Mouse (Mus musculus): Measurements from ENCODE around the gene Iqcf1. TPM values are rescaled to one million over a fixed set of nuclear protein-coding genes. Genes with fewer than 3 reads are reported as not detected.
"Not testable (repeated sequence)": the region's sequence is repeated elsewhere in the genome, so short reads cannot be mapped to it uniquely, and the experiment has no call there.

Iqcf1 gene
- polyA plus RNA-seq, 1 experiment from 2014 or later = not detected

DNA sequence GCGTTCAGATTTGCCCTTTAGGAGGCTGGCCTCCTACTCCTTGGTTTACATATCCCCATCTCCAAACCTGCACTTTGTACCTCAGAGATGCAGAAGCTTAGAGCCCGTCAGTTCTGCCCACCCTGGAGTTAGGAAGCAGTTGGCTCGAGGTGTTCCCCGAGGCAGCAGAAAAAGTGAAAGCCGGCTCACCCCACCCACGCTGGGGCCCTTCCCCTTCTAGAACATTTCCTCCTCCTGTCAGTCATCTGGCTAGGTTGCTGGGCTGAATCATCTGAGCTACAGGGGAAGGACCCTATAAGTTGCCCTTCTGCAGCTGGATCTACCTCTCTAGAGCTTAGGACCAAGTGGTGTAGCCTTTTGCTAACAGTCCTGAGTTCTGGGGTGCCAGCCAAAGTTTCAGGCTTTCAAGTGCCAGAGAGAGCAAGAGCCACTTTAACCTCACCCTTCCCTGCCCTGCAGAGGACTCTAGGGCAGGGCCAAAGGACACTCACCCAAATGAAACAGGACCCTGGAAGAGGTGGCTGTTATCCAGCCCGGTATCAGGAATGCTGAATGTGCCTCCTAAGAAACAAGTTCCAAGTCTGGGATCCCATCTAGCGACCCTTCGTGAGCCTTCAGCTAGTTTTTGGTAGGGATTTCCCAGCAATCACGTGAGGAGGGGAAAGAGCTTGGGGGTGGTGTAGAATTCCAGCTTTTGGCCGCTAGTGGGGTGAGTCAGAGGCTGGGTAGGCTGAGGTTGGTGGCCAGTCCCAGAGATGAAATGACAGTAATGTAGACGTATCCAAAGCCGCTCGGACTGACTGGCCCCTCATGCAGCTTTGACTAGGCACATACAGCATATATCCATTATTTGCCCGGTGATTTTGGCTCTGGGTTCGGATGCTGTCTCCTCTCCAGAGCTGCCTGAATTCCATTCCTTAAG is 23.5 kb upstream of the Iqcf1 start:
- Histone ChIP-seq H3K27ac (replicated peaks) (0 out of 2 replicates have a peak overlapping the region, but pooled peaks have one; percentile 15), H3K27me3 (peaks cover 14% of the 10 kb centered on the region; the same call in 1 of the 2 replicates), H3K9ac (replicated peaks) (peak overlapping the region; percentile 11; the same call in 1 of the 2 replicates), H3K4me1 (peaks cover 38% of the 10 kb centered on the region), H3K9me3 (no peaks in the 10 kb centered on the region), H3K36me3 (peaks cover 7% of the 10 kb centered on the region), H3K4me2 (replicated peaks) (peak overlapping the region; percentile 27), H3K4me3 (peak overlapping the region; percentile 78; the same call in 1 of the 2 replicates)
- ATAC-seq (ENCODE audit: low FRiP score, low read depth) = no peak
- 38% methylated on average over 16 of the region's 16 CpGs for WGBS

- H3K36me3 ChIP-seq = peaks cover 14% of the 10 kb centered on the region
- H3K9me3 ChIP-seq = no peaks in the 10 kb centered on the region
- H3K27me3 ChIP-seq = peaks cover 14% of the 10 kb centered on the region; the same call in 1 of the 2 replicates
- H3K27ac ChIP-seq (replicated peaks) = 0 out of 2 replicates have a peak within 1 kb of the TSS, but pooled peaks have one; percentile 15
- H3K9ac ChIP-seq (replicated peaks) = peak within 1 kb of the TSS; percentile 63
- H3K4me1 ChIP-seq = peaks cover 34% of the 10 kb centered on the region
- H3K4me3 ChIP-seq = peak within 1 kb of the TSS; percentile 78
- under 1% methylated on average over 41 of the region's 41 CpGs for WGBS
- ATAC-seq (ENCODE audit: low FRiP score, low read depth) = peak; percentile 97
- peak within 1 kb of the TSS; percentile 99 for H3K4me2 ChIP-seq (replicated peaks)
These were observed 22.8 kb upstream of the Iqcf1 start, which contains the start of gene Parp3 for GRCm38 (mm10) chr9:106476924-106477484. Gene Parp3 (minus strand): TSS chr9:106476949.

- H3K36me3 ChIP-seq = peaks cover 17% of the 10 kb centered on the region
- peaks cover 10% of the 10 kb centered on the region; the same call in 1 of the 2 replicates for H3K27me3 ChIP-seq
- H3K4me2 ChIP-seq (replicated peaks) = peak overlapping the region; percentile 99
- no peak overlapping the region for H3K27ac ChIP-seq (replicated peaks)
- ATAC-seq (ENCODE audit: low FRiP score, low read depth) = no peak
- peak overlapping the region; percentile 63 for H3K9ac ChIP-seq (replicated peaks)
- H3K4me3 ChIP-seq = peak overlapping the region; percentile 78
- WGBS = 6% methylated on average over 16 of the region's 16 CpGs
- peaks cover 33% of the 10 kb centered on the region for H3K4me1 ChIP-seq
- H3K9me3 ChIP-seq = no peaks in the 10 kb centered on the region
These were observed 22.1 kb upstream of the Iqcf1 start for GRCm38 (mm10) chr9:106477649-106478048.

DNA sequence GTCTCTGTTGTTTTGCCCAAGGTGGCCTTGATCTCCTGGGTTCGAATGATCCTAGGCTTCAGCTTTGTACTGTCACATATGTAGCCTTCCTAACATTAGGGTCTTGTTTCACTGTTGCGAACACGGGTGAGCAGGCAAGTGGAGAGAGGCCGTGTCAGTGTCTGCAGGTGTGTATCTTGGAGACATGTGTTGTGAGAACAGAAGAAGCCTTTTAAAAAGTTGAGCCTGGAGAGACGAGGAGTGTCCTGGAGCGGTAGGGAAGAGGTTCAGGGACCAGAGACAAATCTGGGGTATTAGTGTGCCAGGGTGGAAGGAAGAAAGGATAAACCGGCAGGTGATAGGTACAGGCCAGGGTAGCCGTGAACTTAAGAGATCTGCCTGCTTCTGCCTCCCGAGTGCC is 21.7 kb upstream of the Iqcf1 start:
- H3K9me3 ChIP-seq = no peaks in the 10 kb centered on the region
- H3K4me3 ChIP-seq = peak overlapping the region; percentile 78
- no peak for ATAC-seq (ENCODE audit: low FRiP score, low read depth)
- peaks cover 7% of the 10 kb centered on the region; the same call in 1 of the 2 replicates for H3K27me3 ChIP-seq
- H3K9ac ChIP-seq (replicated peaks) = peak overlapping the region; percentile 63
- H3K4me1 ChIP-seq = peaks cover 33% of the 10 kb centered on the region
- 86% methylated on average over 9 of the region's 9 CpGs for WGBS
- H3K36me3 ChIP-seq = peaks cover 22% of the 10 kb centered on the region
- no peak overlapping the region for H3K27ac ChIP-seq (replicated peaks)
- peak overlapping the region; percentile 99 for H3K4me2 ChIP-seq (replicated peaks)

DNA sequence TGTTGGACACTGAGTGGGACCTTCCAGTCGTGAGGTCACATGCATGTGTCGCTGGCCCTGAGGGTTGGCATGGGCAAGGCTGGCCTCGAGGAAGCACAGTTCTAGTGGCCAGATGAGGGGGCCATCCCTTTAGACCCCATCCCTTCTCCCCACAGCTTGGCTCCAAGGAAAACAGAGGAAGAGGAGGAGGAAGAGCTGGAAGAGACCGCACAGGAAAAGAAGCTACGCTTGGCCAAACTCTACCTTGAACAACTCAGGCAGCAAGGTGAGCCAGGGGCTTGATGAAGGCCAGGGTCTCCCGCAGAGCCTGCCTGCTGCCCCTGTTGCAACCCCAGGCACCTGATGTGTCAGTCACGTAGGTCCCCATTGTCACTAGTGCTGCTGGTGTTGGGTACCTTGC is 19.2 kb upstream of the Iqcf1 start:
- H3K4me1 ChIP-seq = peaks cover 20% of the 10 kb centered on the region
- H3K27ac ChIP-seq (replicated peaks) = no peak overlapping the region
- no peak overlapping the region for H3K4me2 ChIP-seq (replicated peaks)
- WGBS = 95% methylated on average over 7 of the region's 7 CpGs
- H3K27me3 ChIP-seq = no peaks in the 10 kb centered on the region; the same call in 1 of the 2 replicates
- peaks cover 46% of the 10 kb centered on the region for H3K36me3 ChIP-seq
- no peak overlapping the region for H3K9ac ChIP-seq (replicated peaks)
- H3K4me3 ChIP-seq = no peak overlapping the region
- no peaks in the 10 kb centered on the region for H3K9me3 ChIP-seq
- no peak for ATAC-seq (ENCODE audit: low FRiP score, low read depth)

DNA sequence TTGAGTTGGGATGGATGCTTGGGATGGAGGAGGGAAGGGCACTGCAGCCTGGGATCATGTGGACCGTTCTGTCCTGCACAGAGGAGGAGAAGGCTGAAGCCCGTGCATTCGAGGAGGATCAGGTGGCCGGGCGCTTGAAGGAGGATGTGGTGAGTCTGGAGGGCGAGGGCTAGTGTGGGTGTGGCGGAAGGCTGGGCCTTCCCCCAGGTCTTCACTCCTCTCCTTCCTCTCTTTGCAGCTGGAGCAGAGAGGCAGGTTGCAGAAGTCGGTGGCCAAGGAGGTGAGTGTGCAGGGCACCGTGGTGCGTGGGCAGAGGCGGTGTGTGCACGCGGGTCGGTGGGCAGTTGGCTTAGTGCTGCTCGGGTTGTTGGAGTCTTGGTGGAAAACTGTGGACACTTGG is 18.7 kb upstream of the Iqcf1 start:
- no peak overlapping the region for H3K27ac ChIP-seq (replicated peaks)
- H3K9me3 ChIP-seq = no peaks in the 10 kb centered on the region
- no peak overlapping the region for H3K9ac ChIP-seq (replicated peaks)
- no peaks in the 10 kb centered on the region; the same call in 1 of the 2 replicates for H3K27me3 ChIP-seq
- 94% methylated on average over 14 of the region's 15 CpGs for whole genome bisulfite sequencing
- no peak overlapping the region for H3K4me3 ChIP-seq
- H3K4me2 ChIP-seq (replicated peaks) = no peak overlapping the region
- ATAC-seq (ENCODE audit: low FRiP score, low read depth) = no peak
- peaks cover 51% of the 10 kb centered on the region for H3K36me3 ChIP-seq
- peaks cover 20% of the 10 kb centered on the region for H3K4me1 ChIP-seq

GRCm38 (mm10) chr9:106481676-106482075 is 18.1 kb upstream of the Iqcf1 start:
- Histone ChIP-seq H3K4me1 (peaks cover 14% of the 10 kb centered on the region), H3K4me3 (no peak overlapping the region), H3K36me3 (peaks cover 53% of the 10 kb centered on the region), H3K9ac (replicated peaks) (no peak overlapping the region), H3K4me2 (replicated peaks) (no peak overlapping the region), H3K9me3 (no peaks in the 10 kb centered on the region), H3K27me3 (no peaks in the 10 kb centered on the region), H3K27ac (replicated peaks) (no peak overlapping the region)
- WGBS = 94% methylated on average over 13 of the region's 13 CpGs
- no peak for ATAC-seq (ENCODE audit: low FRiP score, low read depth)

DNA sequence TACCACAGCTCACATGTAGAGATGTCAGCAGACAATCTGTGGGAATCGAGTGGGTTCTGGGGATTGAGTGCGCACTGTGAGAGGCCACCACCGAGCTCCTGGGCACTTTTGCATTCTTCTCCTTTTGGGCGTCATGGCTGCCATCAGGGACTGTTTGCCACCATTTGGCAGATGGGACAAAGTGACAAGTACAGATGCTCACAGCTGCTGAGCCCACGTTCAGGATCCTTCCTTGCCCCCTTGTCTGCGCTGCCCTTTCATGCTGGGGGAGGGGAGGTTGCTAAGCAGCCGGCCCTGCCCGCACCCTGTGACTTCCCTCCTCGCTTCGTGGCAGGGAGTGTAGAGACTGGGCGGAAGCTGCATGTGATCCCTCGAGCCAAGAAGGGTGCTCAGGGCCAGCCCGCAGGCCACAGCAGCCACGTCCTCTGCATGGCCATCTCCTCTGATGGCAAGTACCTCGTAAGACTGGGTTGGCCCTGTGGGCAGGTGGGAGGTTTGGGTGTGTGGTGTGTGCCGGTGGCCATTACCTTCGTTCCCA is 17.1 kb upstream of the Iqcf1 start:
- no peaks in the 10 kb centered on the region for H3K9me3 ChIP-seq
- no peaks in the 10 kb centered on the region for H3K27me3 ChIP-seq
- H3K36me3 ChIP-seq = peaks cover 53% of the 10 kb centered on the region
- no peak overlapping the region for H3K4me2 ChIP-seq (replicated peaks)
- ATAC-seq (ENCODE audit: low FRiP score, low read depth) = no peak
- H3K9ac ChIP-seq (replicated peaks) = no peak overlapping the region
- no peak overlapping the region for H3K4me3 ChIP-seq
- H3K4me1 ChIP-seq = peaks cover 11% of the 10 kb centered on the region
- H3K27ac ChIP-seq (replicated peaks) = no peak overlapping the region
- 89% methylated on average over 17 of the region's 17 CpGs for WGBS

DNA sequence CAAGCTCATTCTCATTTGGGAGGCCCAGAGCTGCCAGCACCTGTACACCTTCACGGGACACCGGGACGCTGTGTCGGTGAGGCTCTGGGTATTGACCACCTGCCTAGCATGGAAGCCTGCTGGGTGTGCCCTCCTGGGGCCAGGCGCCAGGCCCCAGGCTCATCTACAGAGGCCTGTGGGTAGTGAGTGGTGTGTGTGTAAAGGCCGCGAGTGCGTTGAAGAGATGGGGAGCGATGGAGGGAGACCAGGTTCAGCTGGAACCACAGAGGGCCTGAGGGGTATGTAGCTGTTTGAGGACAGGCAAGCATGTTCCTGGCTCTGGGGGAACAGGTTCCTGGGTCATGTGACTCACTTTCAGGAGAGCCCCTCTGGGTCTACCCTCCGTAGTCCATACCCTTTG is 16.6 kb upstream of the Iqcf1 start:
- H3K4me1 ChIP-seq = peaks cover 6% of the 10 kb centered on the region
- H3K4me2 ChIP-seq (replicated peaks) = no peak overlapping the region
- H3K27me3 ChIP-seq = no peaks in the 10 kb centered on the region
- ATAC-seq (ENCODE audit: low FRiP score, low read depth) = no peak
- H3K36me3 ChIP-seq = peaks cover 53% of the 10 kb centered on the region
- WGBS = 93% methylated on average over 10 of the region's 10 CpGs
- no peak overlapping the region for H3K4me3 ChIP-seq
- no peaks in the 10 kb centered on the region for H3K9me3 ChIP-seq
- no peak overlapping the region for H3K27ac ChIP-seq (replicated peaks)
- H3K9ac ChIP-seq (replicated peaks) = no peak overlapping the region

- WGBS = 94% methylated on average over 17 of the region's 17 CpGs
- Histone ChIP-seq H3K36me3 (peaks cover 53% of the 10 kb centered on the region), H3K4me2 (replicated peaks) (no peak overlapping the region), H3K9me3 (no peaks in the 10 kb centered on the region), H3K9ac (replicated peaks) (no peak overlapping the region), H3K27me3 (no peaks in the 10 kb centered on the region), H3K4me3 (no peak overlapping the region), H3K4me1 (peaks cover 1% of the 10 kb centered on the region; the same call in 1 of the 2 replicates), H3K27ac (replicated peaks) (no peak overlapping the region)
- no peak for ATAC-seq (ENCODE audit: low FRiP score, low read depth)
These were observed 16.2 kb upstream of the Iqcf1 start for GRCm38 (mm10) chr9:106483606-106484005.

DNA sequence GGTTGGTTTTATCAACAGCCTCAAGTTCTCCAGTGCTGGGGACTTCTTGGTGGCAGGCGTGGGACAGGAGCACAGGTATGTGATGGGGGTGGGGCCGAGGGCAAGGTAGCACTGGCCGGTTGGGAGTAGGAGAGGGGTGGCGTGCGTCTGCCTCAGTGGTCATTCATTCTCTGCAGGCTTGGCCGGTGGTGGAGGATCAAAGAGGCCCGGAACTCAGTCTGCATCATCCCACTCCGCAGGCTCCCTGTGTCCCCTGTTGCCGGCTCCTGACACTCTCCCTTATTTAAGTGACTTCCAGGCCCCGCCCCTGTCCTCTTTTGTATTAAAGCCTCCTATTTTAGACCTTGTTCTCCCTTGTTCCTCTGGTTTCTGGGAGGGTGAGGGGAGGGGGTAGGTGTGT is 14.7 kb upstream of the Iqcf1 start:
- no peak overlapping the region for H3K27ac ChIP-seq (replicated peaks)
- no peaks in the 10 kb centered on the region for H3K9me3 ChIP-seq
- peaks cover 53% of the 10 kb centered on the region for H3K36me3 ChIP-seq
- ATAC-seq (ENCODE audit: low FRiP score, low read depth) = no peak
- no peak overlapping the region for H3K4me2 ChIP-seq (replicated peaks)
- WGBS = 83% methylated on average over 9 of the region's 10 CpGs
- no peak overlapping the region for H3K4me3 ChIP-seq
- H3K4me1 ChIP-seq = no peaks in the 10 kb centered on the region
- H3K9ac ChIP-seq (replicated peaks) = no peak overlapping the region
- H3K27me3 ChIP-seq = no peaks in the 10 kb centered on the region

GRCm38 (mm10) chr9:106487602-106488001 is 12.2 kb upstream of the Iqcf1 start:
- not testable (repeated sequence) for H3K9ac ChIP-seq (replicated peaks); ATAC-seq (ENCODE audit: low FRiP score, low read depth); H3K27ac ChIP-seq (replicated peaks); H3K27me3 ChIP-seq; H3K4me1 ChIP-seq; H3K4me2 ChIP-seq (replicated peaks); H3K4me3 ChIP-seq; H3K9me3 ChIP-seq
- 87% methylated on average over 6 of the region's 6 CpGs for WGBS
- peaks cover 36% of the 10 kb centered on the region for H3K36me3 ChIP-seq
